Mouse (Mus musculus) heart, adult 2 months (tissue): ENCODE data around the gene Smim5. TPM values are rescaled to one million over a fixed set of nuclear protein-coding genes. Genes with fewer than 3 reads are reported as not detected.
A peak's percentile ranks its signal among the peaks of the same experiment; 100 is the strongest.

Source experiments
- DNase-seq, 2 experiments: peaks; one replicate each; pipeline ENCODE4 v3.0.0; 2021
- H3K27ac ChIP-seq: fragments of 200-600 bp; 2 replicates; pipeline ENCODE4 v1.8.1; 2022
- H3K27me3 ChIP-seq: fragments of 200-500 bp; 2 replicates; pipeline ENCODE4 v1.6.1; 2012; ENCODE audit warnings: mild to moderate bottlenecking, low read length, inconsistent platforms, mixed read lengths; ENCODE audit not compliant: control insufficient read depth, insufficient read depth
- H3K36me3 ChIP-seq: fragments of 200-500 bp; 2 replicates; pipeline ENCODE4 v1.6.1; 2012; ENCODE audit warnings: low read length, inconsistent platforms; ENCODE audit not compliant: control insufficient read depth, insufficient read depth
- H3K4me1 ChIP-seq: fragments of 200-500 bp; 2 replicates; pipeline ENCODE4 v1.6.1; 2011; ENCODE audit warnings: low read length; ENCODE audit not compliant: control insufficient read depth, insufficient read depth
- H3K4me3 ChIP-seq: fragments of 200-600 bp; 2 replicates; pipeline ENCODE4 v1.8.1; 2022
- H3K79me2 ChIP-seq: fragments of 200-500 bp; replicated peaks from 2 replicates; pipeline ENCODE4 v1.6.1; 2012; ENCODE audit warnings: mild to moderate bottlenecking, inconsistent platforms, low read length, moderate library complexity, mixed read lengths; ENCODE audit not compliant: control insufficient read depth, insufficient read depth
- H3K9ac ChIP-seq: fragments of 200-500 bp; 2 replicates; pipeline ENCODE4 v1.6.1; 2012; ENCODE audit warnings: low read depth, mild to moderate bottlenecking, control low read depth, inconsistent platforms, low read length, mixed read lengths
- CTCF ChIP-seq: fragments of 200-600 bp; IDR thresholded peaks from 2 replicates; pipeline ENCODE4 v1.8.1; 2022; ENCODE audit warnings: antibody characterized with exemption, mild to moderate bottlenecking, moderate library complexity
- EP300 ChIP-seq: fragments of 200-500 bp; IDR thresholded peaks from 2 replicates; pipeline ENCODE4 v1.6.1; 2011; ENCODE audit warnings: low read depth, low read length, control low read depth; ENCODE audit not compliant: insufficient read depth
- POLR2A ChIP-seq: fragments of 200-500 bp; IDR thresholded peaks from 2 replicates; pipeline ENCODE4 v1.6.1; 2011; ENCODE audit warnings: mild to moderate bottlenecking, low read depth, low read length, control low read depth; ENCODE audit not compliant: insufficient read depth
- WGBS: fragments of 180-500 bp; shearing (Covaris S2); methylation state at CpG from one replicate; pipeline ENCODE4 v1.1.7; 2018; 5-methylcytosine and 5-hydroxymethylcytosine counted together
- intact Hi-C: fragments of 180-260 bp; cut with DNase I; formaldehyde crosslinking; loops from one replicate; pipeline ENCODE4 v1.15.1; 2025
- polyA plus RNA-seq: library from polyadenylated mRNA; depleted of rRNA; stranded (reverse); fragments of >200 nt; gene quantifications from 2 replicates; pipeline ENCODE4 v1.2.3, GENCODE M21; 2012
- total RNA-seq, 2 experiments: library from RNA; stranded (reverse); gene quantifications; 2 replicates each; pipeline ENCODE4 v1.2.3; 2021

Gene Smim5
- total and polyA plus RNA-seq, 3 experiments: 10.2 to 21.8 (median 17.8) TPM

DNA sequence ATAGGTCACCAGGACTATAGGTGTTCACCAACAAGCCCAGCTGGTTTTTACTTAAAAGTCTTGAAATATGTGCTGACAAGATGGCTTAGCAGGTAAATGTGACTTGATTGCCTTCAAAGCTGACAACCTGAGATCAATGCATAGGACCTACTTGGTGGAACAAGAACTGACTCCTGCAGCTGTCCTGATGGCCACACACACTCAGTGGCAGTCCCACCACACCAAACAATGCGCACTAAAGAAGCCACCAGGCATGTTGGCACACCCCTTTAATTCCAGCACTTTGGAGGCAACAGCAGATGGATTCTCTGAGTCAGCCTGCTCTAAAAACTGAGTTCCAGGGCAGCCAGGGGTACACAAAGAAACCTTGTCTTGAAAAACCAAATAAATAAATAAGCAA is 22.2 kb downstream of the Smim5 start:
- WGBS: 96% methylated on average over 1 of the region's 1 CpGs
- intact Hi-C loops: loop anchor here (2.0 kb wide), 1 partner anchor 23 kb away; the partner anchor contains the start of gene Smim5
- no peak overlapping the region for H3K9ac ChIP-seq

GRCm38 (mm10) chr11:115929031-115929430 is 29.3 kb downstream of the Smim5 start:
- peak in 1 of 2 experiments; percentile 27 for DNase-seq
- 84% methylated on average over 8 of the region's 8 CpGs for WGBS

More for the DNA sequence above, 22.2 kb downstream of the Smim5 start:
- no peak for TF ChIP-seq EP300
- TF ChIP-seq POLR2A: no peak
- no peak for TF ChIP-seq CTCF
- Histone ChIP-seq H3K4me3 (no peak overlapping the region), H3K4me1 (no peaks in the 10 kb centered on the region), H3K79me2 (no peaks in the 10 kb centered on the region), H3K27me3 (no peaks in the 10 kb centered on the region), H3K27ac (no peak overlapping the region), H3K36me3 (no peaks in the 10 kb centered on the region)
- no peak for DNase-seq

GRCm38 (mm10) chr11:115929818-115930217 is 30.1 kb downstream of the Smim5 start:
- 64% methylated on average over 3 of the region's 3 CpGs for WGBS

More at GRCm38 (mm10) chr11:115929031-115929430, 29.3 kb downstream of the Smim5 start:
- Histone ChIP-seq H3K27ac (no peak overlapping the region), H3K4me1 (peaks cover 2% of the 10 kb centered on the region), H3K9ac (no peak overlapping the region), H3K27me3 (no peaks in the 10 kb centered on the region), H3K36me3 (peaks cover under 1% of the 10 kb centered on the region; the same call in 1 of the 2 replicates), H3K79me2 (no peaks in the 10 kb centered on the region), H3K4me3 (no peak overlapping the region)
- intact Hi-C loops: no loop called here
- TF ChIP-seq POLR2A (no peak), EP300 (no peak)

GRCm38 (mm10) chr11:115931235-115931634 is 31.5 kb downstream of the Smim5 start:
- no peak overlapping the region for H3K9ac ChIP-seq
- intact Hi-C loops: loop anchor here (10.0 kb wide), 1 partner anchor 204 kb away; the partner anchor contains the start of genes Mrpl38 and Trim65
- no peak overlapping the region for H3K27ac ChIP-seq
- 56% methylated on average over 3 of the region's 3 CpGs for WGBS
- H3K4me3 ChIP-seq: no peak overlapping the region
- H3K79me2 ChIP-seq: peaks cover 2% of the 10 kb centered on the region; the same call in 1 of the 2 replicates
- H3K27me3 ChIP-seq: no peaks in the 10 kb centered on the region
- no peak for TF ChIP-seq CTCF
- no peak for DNase-seq
- H3K4me1 ChIP-seq: peaks cover 3% of the 10 kb centered on the region
- peaks cover 6% of the 10 kb centered on the region; the same call in 1 of the 2 replicates for H3K36me3 ChIP-seq

More at GRCm38 (mm10) chr11:115929818-115930217, 30.1 kb downstream of the Smim5 start:
- Histone ChIP-seq H3K27me3 (no peaks in the 10 kb centered on the region), H3K4me3 (no peak overlapping the region), H3K36me3 (peaks cover 6% of the 10 kb centered on the region; the same call in 1 of the 2 replicates), H3K79me2 (peaks cover 2% of the 10 kb centered on the region; the same call in 1 of the 2 replicates), H3K4me1 (peaks cover 3% of the 10 kb centered on the region), H3K9ac (no peak overlapping the region), H3K27ac (no peak overlapping the region)
- DNase-seq: no peak
- TF ChIP-seq CTCF: no peak
- intact Hi-C loops: loop anchor here (10.0 kb wide), 1 partner anchor 205 kb away; the partner anchor contains the start of genes Mrpl38 and Trim65

DNA sequence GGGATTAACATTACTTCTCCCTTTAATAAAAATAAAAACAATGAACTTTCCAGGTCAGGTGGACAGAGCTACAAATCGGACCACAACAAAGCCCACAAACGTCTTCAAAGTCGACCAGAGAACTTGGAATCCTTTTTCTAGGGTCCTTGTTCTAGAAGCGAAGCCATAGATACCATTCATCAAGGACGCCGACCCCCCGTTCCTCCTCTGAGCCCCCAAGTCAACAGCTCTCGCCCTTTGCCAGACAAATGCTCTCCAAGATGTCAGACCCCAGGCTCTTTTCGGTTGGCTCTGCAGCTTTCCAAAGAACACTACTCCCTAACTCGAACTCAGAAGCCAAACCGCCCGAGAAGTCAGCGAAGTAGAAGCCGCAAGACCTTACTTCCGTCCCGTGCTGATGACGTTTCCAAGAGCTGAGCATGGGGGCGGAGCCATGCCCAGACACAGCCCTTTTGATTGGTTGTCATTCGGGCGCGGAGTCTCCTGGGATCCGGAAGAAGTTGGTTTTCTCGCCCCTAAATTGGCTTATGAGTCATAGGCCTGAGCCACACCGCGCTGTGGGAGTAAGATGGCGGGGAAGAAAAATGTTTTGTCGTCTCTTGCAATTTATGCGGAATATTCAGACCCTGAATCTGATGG is 33.5 kb downstream of the Smim5 start, which contains the start of the genes Sap30bp and Recql5:
Gene Sap30bp, plus strand, starts transcription at position 175 of the 639 bp plus-strand sequence.
Gene Recql5, minus strand, starts transcription at position 370 of the 639 bp plus-strand sequence.
- H3K36me3 ChIP-seq: peaks cover 6% of the 10 kb centered on the region; the same call in 1 of the 2 replicates
- H3K27ac ChIP-seq: peak within 1 kb of the TSS; percentile 72
- DNase-seq: peak; percentile 95 to 96
- H3K79me2 ChIP-seq: peaks cover 2% of the 10 kb centered on the region; the same call in 1 of the 2 replicates
- TF ChIP-seq POLR2A (peak; percentile 95), CTCF (no peak), EP300 (peak; percentile 52; the same call in 1 of the 2 replicates)
- under 1% methylated on average over 28 of the region's 28 CpGs for WGBS
- peak within 1 kb of the TSS; percentile 80 for H3K9ac ChIP-seq
- intact Hi-C loops: loop anchor here (10.0 kb wide), 1 partner anchor 202 kb away; the partner anchor contains the start of genes Mrpl38 and Trim65
- peak within 1 kb of the TSS; percentile 80 for H3K4me3 ChIP-seq
- no peaks in the 10 kb centered on the region for H3K27me3 ChIP-seq
- H3K4me1 ChIP-seq: peaks cover 3% of the 10 kb centered on the region

- intact Hi-C loops: loop anchor here (10.0 kb wide), 1 partner anchor 201 kb away; the partner anchor contains the start of genes Mrpl38 and Trim65
- under 1% methylated on average over 16 of the region's 16 CpGs for WGBS
- TF ChIP-seq EP300: no peak
- peaks cover 3% of the 10 kb centered on the region for H3K4me1 ChIP-seq
- peak overlapping the region; percentile 72 for H3K27ac ChIP-seq
- peaks cover 2% of the 10 kb centered on the region; the same call in 1 of the 2 replicates for H3K79me2 ChIP-seq
- peak overlapping the region; percentile 80 for H3K4me3 ChIP-seq
- H3K9ac ChIP-seq: peak overlapping the region; percentile 80
- no peak for DNase-seq
- H3K36me3 ChIP-seq: peaks cover 6% of the 10 kb centered on the region; the same call in 1 of the 2 replicates
- H3K27me3 ChIP-seq: no peaks in the 10 kb centered on the region
Observed at GRCm38 (mm10) chr11:115933747-115934110, 34.0 kb downstream of the Smim5 start.
